Mouse (Mus musculus): ENCODE results near the gene Adamts10.

GRCm38 (mm10) chr17:33539106-33539675, 15.2 kb downstream of the Adamts10 start:
- TF ChIP-seq CTCF (conservative IDR thresholded peaks at IDR 0.05; ENCODE audit: low read length) = peak; percentile 77
- TF ChIP-seq NANOG (IDR thresholded peaks at IDR 0.05; ENCODE audit: borderline replicate concordance, low read length) = no peak

Measured in E14TG2a.4 (cell line).